Mouse (Mus musculus): ENCODE results near the gene Styxl1. TPM values are rescaled to one million over a fixed set of nuclear protein-coding genes. Genes with fewer than 3 reads are reported as not detected.

The Styxl1 gene
- total RNA-seq (2012; rRNA removed) = not detected in 2 replicates

- Histone ChIP-seq H3K4me1 (ENCODE audit: control insufficient read depth in 2 of 2, insufficient read depth in 2 of 2, low read length in 2 of 2, poor library complexity in 1 of 2) (peaks cover 2 to 5% of the 10 kb centered on the region in 2 experiments; a peak in 1 of 4 replicates), H3K4me3 (ENCODE audit: insufficient read depth in 1 of 2, low read depth in 1 of 2, low read length in 2 of 2, poor library complexity in 1 of 2, severe bottlenecking in 1 of 2) (peak within 1 kb of the TSS; percentile 70 to 98), H3K36me3 (ENCODE audit: control insufficient read depth, insufficient read depth, low read length, poor library complexity, severe bottlenecking) (peaks cover 18% of the 10 kb centered on the region), H3K9ac (ENCODE audit: insufficient read depth, low read depth, low read length, poor library complexity, severe bottlenecking) (peak within 1 kb of the TSS; percentile 100), H3K27ac (ENCODE audit: insufficient read depth, low read depth, low read length, poor library complexity, severe bottlenecking) (peak within 1 kb of the TSS; percentile 88), H3K9me3 (ENCODE audit: control insufficient read depth, insufficient read depth, low read depth, low read length) (no peaks in the 10 kb centered on the region)
- no peak for DNase-seq (ENCODE audit: low read depth, low spot score)
- in situ Hi-C loops (cut with MboI; ENCODE audit: low sequenced_read_pairs in 2 of 2, unreplicated experiment in 2 of 2) = no loop called here
- TF ChIP-seq CHD2 (IDR thresholded peaks at IDR 0.05; ENCODE audit: low read depth, low read length) (no peak), ZNF384 (IDR thresholded peaks at IDR 0.05; ENCODE audit: low read depth, low read length) (no peak), HCFC1 (IDR thresholded peaks at IDR 0.05; ENCODE audit: borderline replicate concordance, insufficient read depth, low read length) (no peak), MAFK (IDR thresholded peaks at IDR 0.05; ENCODE audit: insufficient read depth, low read depth, low read length) (no peak), ZC3H11A (IDR thresholded peaks at IDR 0.05; ENCODE audit: borderline replicate concordance, low read depth, low read length) (no peak)
These were observed at the start of gene Styxl1 for GRCm38 (mm10) chr5:135777796-135778470. Styxl1 (minus strand) TSS chr5:135778385.

DNA sequence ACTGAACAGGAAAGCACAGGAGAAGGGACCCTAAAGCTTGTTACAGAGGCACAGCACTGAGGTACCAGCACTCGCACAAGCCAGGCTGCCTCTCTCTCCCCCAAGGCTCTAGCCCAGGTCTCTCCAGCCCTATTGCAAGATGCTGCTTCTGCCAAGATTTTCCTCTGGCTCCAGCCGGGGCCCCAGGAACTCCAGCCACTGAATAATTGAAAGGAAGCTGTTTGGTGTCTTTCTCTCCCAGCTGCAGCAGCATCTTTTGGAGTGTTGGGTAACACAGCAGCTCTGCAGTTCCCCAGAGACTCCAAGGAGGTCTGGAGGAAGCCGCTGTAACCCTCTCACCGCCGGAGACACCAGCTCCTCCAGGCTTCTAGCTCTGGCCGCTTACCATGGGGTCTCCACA is 48.0 kb upstream of the Styxl1 start:
- Histone ChIP-seq H3K27ac (ENCODE audit: insufficient read depth, low read depth, low read length, poor library complexity, severe bottlenecking) (no peak overlapping the region), H3K9me3 (ENCODE audit: control insufficient read depth, insufficient read depth, low read depth, low read length) (no peaks in the 10 kb centered on the region), H3K4me1 (ENCODE audit: control insufficient read depth in 2 of 2, insufficient read depth in 2 of 2, low read length in 2 of 2, poor library complexity in 1 of 2) (peaks cover 0 to 2% of the 10 kb centered on the region in 2 experiments; a peak in 2 of 4 replicates), H3K9ac (ENCODE audit: insufficient read depth, low read depth, low read length, poor library complexity, severe bottlenecking) (no peak overlapping the region), H3K4me3 (ENCODE audit: insufficient read depth in 1 of 2, low read depth in 1 of 2, low read length in 2 of 2, poor library complexity in 1 of 2, severe bottlenecking in 1 of 2) (no peak overlapping the region), H3K36me3 (ENCODE audit: control insufficient read depth, insufficient read depth, low read length, poor library complexity, severe bottlenecking) (no peaks in the 10 kb centered on the region)
- in situ Hi-C loops (cut with MboI; ENCODE audit: low sequenced_read_pairs in 2 of 2, unreplicated experiment in 2 of 2) = no loop called here
- TF ChIP-seq ZC3H11A (IDR thresholded peaks at IDR 0.05; ENCODE audit: borderline replicate concordance, low read depth, low read length) (no peak), CHD2 (IDR thresholded peaks at IDR 0.05; ENCODE audit: low read depth, low read length) (no peak), HCFC1 (IDR thresholded peaks at IDR 0.05; ENCODE audit: borderline replicate concordance, insufficient read depth, low read length) (no peak), MAFK (IDR thresholded peaks at IDR 0.05; ENCODE audit: insufficient read depth, low read depth, low read length) (no peak), ZNF384 (IDR thresholded peaks at IDR 0.05; ENCODE audit: low read depth, low read length) (no peak)
- no peak for DNase-seq (ENCODE audit: low read depth, low spot score)

GRCm38 (mm10) chr5:135824517-135824916 is 46.3 kb upstream of the Styxl1 start:
- in situ Hi-C loops (cut with MboI; ENCODE audit: low sequenced_read_pairs in 2 of 2, unreplicated experiment in 2 of 2) = no loop called here
- no peak for TF ChIP-seq HCFC1 (IDR thresholded peaks at IDR 0.05; ENCODE audit: borderline replicate concordance, insufficient read depth, low read length)
- TF ChIP-seq ZC3H11A (IDR thresholded peaks at IDR 0.05; ENCODE audit: borderline replicate concordance, low read depth, low read length) = no peak
- TF ChIP-seq CHD2 (IDR thresholded peaks at IDR 0.05; ENCODE audit: low read depth, low read length) = no peak
- TF ChIP-seq MAFK (IDR thresholded peaks at IDR 0.05; ENCODE audit: insufficient read depth, low read depth, low read length) = no peak
- no peak for TF ChIP-seq ZNF384 (IDR thresholded peaks at IDR 0.05; ENCODE audit: low read depth, low read length)
- DNase-seq (ENCODE audit: low read depth, low spot score) = no peak

DNA sequence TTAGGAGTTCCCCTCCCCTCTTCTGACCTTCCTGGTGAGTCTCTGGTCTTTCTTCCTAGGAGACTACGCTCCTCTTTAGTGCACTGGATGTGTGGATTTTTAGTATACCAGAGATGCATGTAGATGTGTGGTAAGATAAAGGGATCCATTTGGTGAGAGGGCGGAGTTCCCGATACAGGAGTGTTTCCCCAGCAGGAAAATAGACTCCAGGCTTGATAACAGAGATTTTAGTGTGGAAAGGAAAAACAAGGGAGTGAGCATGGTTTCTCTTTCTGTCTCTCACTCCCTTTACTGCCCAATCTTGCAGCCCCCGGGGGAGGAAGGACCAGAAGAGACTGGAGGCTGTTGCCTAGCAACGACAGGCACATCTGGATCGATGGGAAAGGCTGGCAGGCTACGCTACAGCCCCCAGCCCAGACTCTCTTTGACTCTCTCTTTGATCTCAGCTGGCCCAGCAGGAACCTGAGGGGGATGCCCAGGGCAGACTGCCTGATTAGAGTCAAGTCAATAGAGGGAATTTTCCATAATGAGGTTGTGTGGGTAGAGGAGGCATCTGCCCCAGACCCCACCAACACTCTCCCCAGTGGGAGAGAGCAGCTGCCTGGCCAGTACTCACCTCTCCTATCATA is 44.2 kb upstream of the Styxl1 start:
- no peak for TF ChIP-seq ZC3H11A (IDR thresholded peaks at IDR 0.05; ENCODE audit: borderline replicate concordance, low read depth, low read length)
- TF ChIP-seq HCFC1 (IDR thresholded peaks at IDR 0.05; ENCODE audit: borderline replicate concordance, insufficient read depth, low read length) = no peak
- no peak for TF ChIP-seq CHD2 (IDR thresholded peaks at IDR 0.05; ENCODE audit: low read depth, low read length)
- TF ChIP-seq ZNF384 (IDR thresholded peaks at IDR 0.05; ENCODE audit: low read depth, low read length) = no peak
- no peak for TF ChIP-seq MAFK (IDR thresholded peaks at IDR 0.05; ENCODE audit: insufficient read depth, low read depth, low read length)
- Histone ChIP-seq H3K36me3 (ENCODE audit: control insufficient read depth, insufficient read depth, low read length, poor library complexity, severe bottlenecking) (no peaks in the 10 kb centered on the region), H3K4me3 (ENCODE audit: insufficient read depth in 1 of 2, low read depth in 1 of 2, low read length in 2 of 2, poor library complexity in 1 of 2, severe bottlenecking in 1 of 2) (no peak overlapping the region), H3K9me3 (ENCODE audit: control insufficient read depth, insufficient read depth, low read depth, low read length) (no peaks in the 10 kb centered on the region), H3K27ac (ENCODE audit: insufficient read depth, low read depth, low read length, poor library complexity, severe bottlenecking) (no peak overlapping the region), H3K4me1 (ENCODE audit: control insufficient read depth in 2 of 2, insufficient read depth in 2 of 2, low read length in 2 of 2, poor library complexity in 1 of 2) (peaks cover 0 to 2% of the 10 kb centered on the region in 2 experiments; a peak in 2 of 4 replicates), H3K9ac (ENCODE audit: insufficient read depth, low read depth, low read length, poor library complexity, severe bottlenecking) (no peak overlapping the region)
- in situ Hi-C loops (cut with MboI; ENCODE audit: low sequenced_read_pairs in 2 of 2, unreplicated experiment in 2 of 2) = no loop called here
- no peak for DNase-seq (ENCODE audit: low read depth, low spot score)

More at GRCm38 (mm10) chr5:135824517-135824916, 46.3 kb upstream of the Styxl1 start:
- Histone ChIP-seq H3K36me3 (ENCODE audit: control insufficient read depth, insufficient read depth, low read length, poor library complexity, severe bottlenecking) (no peaks in the 10 kb centered on the region), H3K4me3 (ENCODE audit: insufficient read depth in 1 of 2, low read depth in 1 of 2, low read length in 2 of 2, poor library complexity in 1 of 2, severe bottlenecking in 1 of 2) (no peak overlapping the region), H3K9me3 (ENCODE audit: control insufficient read depth, insufficient read depth, low read depth, low read length) (no peaks in the 10 kb centered on the region), H3K9ac (ENCODE audit: insufficient read depth, low read depth, low read length, poor library complexity, severe bottlenecking) (no peak overlapping the region), H3K4me1 (ENCODE audit: control insufficient read depth in 2 of 2, insufficient read depth in 2 of 2, low read length in 2 of 2, poor library complexity in 1 of 2) (peaks cover 0 to 2% of the 10 kb centered on the region in 2 experiments; a peak in 2 of 4 replicates), H3K27ac (ENCODE audit: insufficient read depth, low read depth, low read length, poor library complexity, severe bottlenecking) (no peak overlapping the region)

Measured in ES-E14 (cell line).